Mouse (Mus musculus) heart, embryonic 12.5 days (tissue): ENCODE measurements around the gene Rprml. TPM values are rescaled to one million over a fixed set of nuclear protein-coding genes. Genes with fewer than 3 reads are reported as not detected.

ENCODE experiments used
- ATAC-seq: fragments of 200-750 bp; cut with Nextera tagmentation; 2 replicates; pipeline ENCODE4 v1.8.0; 2017; ENCODE audit warnings: moderate TSS enrichment, moderate library complexity; ENCODE audit not compliant: insufficient number of reproducible peaks, low FRiP score
- H3K27ac ChIP-seq: fragments of 300-500 bp; sonication (generic); 2 replicates; pipeline ENCODE4 v1.5.1; 2016; ENCODE audit warnings: mild to moderate bottlenecking, moderate library complexity; ENCODE audit not compliant: poor library complexity, severe bottlenecking
- H3K27me3 ChIP-seq: fragments of 300-500 bp; sonication (generic); replicated peaks from 2 replicates; pipeline ENCODE4 v1.6.1; 2016; ENCODE audit warnings: mild to moderate bottlenecking, moderate library complexity
- H3K36me3 ChIP-seq: fragments of 300-500 bp; sonication (generic); 2 replicates; pipeline ENCODE4 v1.6.1; 2016; ENCODE audit warnings: mild to moderate bottlenecking, moderate library complexity
- H3K4me1 ChIP-seq: fragments of 300-500 bp; sonication (generic); replicated peaks from 2 replicates; pipeline ENCODE4 v1.6.1; 2016; ENCODE audit warnings: mild to moderate bottlenecking
- H3K4me2 ChIP-seq: fragments of 300-500 bp; sonication (generic); 2 replicates; pipeline ENCODE4 v1.6.1; 2016; ENCODE audit warnings: mild to moderate bottlenecking, moderate library complexity
- H3K4me3 ChIP-seq: fragments of 300-500 bp; sonication (generic); 2 replicates; pipeline ENCODE4 v1.5.1; 2016; ENCODE audit warnings: mild to moderate bottlenecking
- H3K9ac ChIP-seq: fragments of 300-500 bp; sonication (generic); 2 replicates; pipeline ENCODE4 v1.6.1; 2016; ENCODE audit warnings: mild to moderate bottlenecking, moderate library complexity
- H3K9me3 ChIP-seq: fragments of 300-500 bp; sonication (generic); replicated peaks from 2 replicates; pipeline ENCODE4 v1.6.1; 2016; ENCODE audit warnings: mild to moderate bottlenecking, moderate library complexity
- WGBS: fragments of 180-500 bp; shearing (Covaris S2); methylation state at CpG from one replicate; pipeline ENCODE4 v1.1.7; 2016; 5-methylcytosine and 5-hydroxymethylcytosine counted together
- polyA plus RNA-seq: library from polyadenylated mRNA; unstranded; fragments of >200 nt; fragmentation: Nextera tagmentation; extraction: Ambion mirVana; gene quantifications from 2 replicates; pipeline ENCODE4 v1.2.1, GENCODE M21; 2016

Gene Rprml
- polyA plus RNA-seq, 1 experiment from 2014 or later, result 0.79 TPM

DNA sequence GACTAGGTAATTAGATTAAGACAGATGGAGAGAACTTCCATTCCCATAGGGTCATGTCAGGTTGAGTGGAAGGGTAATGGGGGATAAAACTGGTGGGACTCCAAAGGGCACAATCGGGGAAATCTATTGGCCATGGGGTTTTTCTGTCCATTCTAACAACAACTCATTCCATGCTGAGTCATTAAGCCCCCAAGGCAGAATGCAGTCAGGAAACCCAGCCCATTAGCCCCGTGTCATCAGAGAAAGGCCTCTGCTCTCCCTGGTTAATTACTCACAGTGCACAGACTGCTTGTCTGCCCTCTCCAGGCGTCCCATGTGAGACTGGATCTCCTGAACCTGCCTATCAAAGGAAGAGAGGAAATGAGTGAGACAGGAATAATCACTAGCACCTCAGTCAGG, 39.6 kb downstream of the Rprml start:
- H3K27ac ChIP-seq, result peak overlapping the region; percentile 87
- peaks cover 66% of the 10 kb centered on the region for H3K4me1 ChIP-seq
- H3K9me3 ChIP-seq, result no peaks in the 10 kb centered on the region
- H3K4me3 ChIP-seq, result no peak overlapping the region
- H3K9ac ChIP-seq, result no peak overlapping the region
- no peaks in the 10 kb centered on the region for H3K27me3 ChIP-seq
- no peak for ATAC-seq
- peaks cover 37% of the 10 kb centered on the region for H3K36me3 ChIP-seq
- H3K4me2 ChIP-seq, result no peak overlapping the region
- 21% methylated on average over 3 of the region's 3 CpGs for WGBS

DNA sequence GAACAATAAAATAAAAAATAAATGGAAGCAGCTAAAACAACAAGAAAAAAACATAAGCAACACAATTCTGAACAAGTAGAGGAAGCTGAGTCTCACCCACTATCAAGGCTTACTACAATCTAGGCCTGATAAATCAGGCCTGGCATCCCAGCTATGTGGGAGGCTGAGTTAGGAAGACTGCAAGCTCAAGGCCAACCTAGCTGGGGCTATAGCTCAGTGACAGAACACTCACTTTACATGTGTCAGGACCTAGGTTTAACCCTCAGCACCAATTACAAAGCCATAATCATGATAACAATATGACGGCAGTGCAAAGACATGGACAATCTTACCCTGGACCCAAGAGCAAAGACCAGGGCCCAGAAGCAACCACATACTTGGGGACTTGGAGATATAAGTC, 41.7 kb downstream of the Rprml start:
- no peak for ATAC-seq
- Histone ChIP-seq H3K4me1 (peaks cover 56% of the 10 kb centered on the region), H3K27me3 (no peaks in the 10 kb centered on the region), H3K27ac (no peak overlapping the region), H3K36me3 (peaks cover 24% of the 10 kb centered on the region), H3K9ac (no peak overlapping the region), H3K4me3 (no peak overlapping the region), H3K9me3 (no peaks in the 10 kb centered on the region), H3K4me2 (peak overlapping the region; percentile 13; the same call in 1 of the 2 replicates)
- WGBS, result 26% methylated on average over 1 of the region's 1 CpGs

DNA sequence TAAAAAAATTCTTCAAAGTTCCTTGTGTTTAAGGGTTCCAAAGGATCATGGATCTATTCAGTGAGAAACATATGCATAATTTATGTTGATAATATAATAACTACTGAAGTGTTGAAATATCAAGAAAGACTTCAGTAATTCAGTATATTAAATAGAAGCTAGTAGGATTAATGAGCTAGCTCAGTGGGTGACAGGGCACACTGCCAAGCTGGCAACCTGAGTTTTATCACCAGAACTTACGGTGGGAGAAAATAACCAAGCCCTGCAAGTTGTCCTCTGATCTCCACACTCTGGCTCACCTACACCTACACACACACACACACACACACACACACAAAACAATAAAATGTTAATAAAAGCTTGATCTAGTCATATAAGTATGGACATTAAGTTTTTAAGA, 43.9 kb downstream of the Rprml start:
- Histone ChIP-seq H3K27ac (no peak overlapping the region), H3K4me3 (no peak overlapping the region), H3K9me3 (no peaks in the 10 kb centered on the region), H3K4me1 (peaks cover 38% of the 10 kb centered on the region), H3K9ac (no peak overlapping the region), H3K4me2 (no peak overlapping the region), H3K36me3 (peaks cover 7% of the 10 kb centered on the region; the same call in 1 of the 2 replicates), H3K27me3 (no peaks in the 10 kb centered on the region)
- WGBS, result 55% methylated on average over 1 of the region's 1 CpGs
- no peak for ATAC-seq

DNA sequence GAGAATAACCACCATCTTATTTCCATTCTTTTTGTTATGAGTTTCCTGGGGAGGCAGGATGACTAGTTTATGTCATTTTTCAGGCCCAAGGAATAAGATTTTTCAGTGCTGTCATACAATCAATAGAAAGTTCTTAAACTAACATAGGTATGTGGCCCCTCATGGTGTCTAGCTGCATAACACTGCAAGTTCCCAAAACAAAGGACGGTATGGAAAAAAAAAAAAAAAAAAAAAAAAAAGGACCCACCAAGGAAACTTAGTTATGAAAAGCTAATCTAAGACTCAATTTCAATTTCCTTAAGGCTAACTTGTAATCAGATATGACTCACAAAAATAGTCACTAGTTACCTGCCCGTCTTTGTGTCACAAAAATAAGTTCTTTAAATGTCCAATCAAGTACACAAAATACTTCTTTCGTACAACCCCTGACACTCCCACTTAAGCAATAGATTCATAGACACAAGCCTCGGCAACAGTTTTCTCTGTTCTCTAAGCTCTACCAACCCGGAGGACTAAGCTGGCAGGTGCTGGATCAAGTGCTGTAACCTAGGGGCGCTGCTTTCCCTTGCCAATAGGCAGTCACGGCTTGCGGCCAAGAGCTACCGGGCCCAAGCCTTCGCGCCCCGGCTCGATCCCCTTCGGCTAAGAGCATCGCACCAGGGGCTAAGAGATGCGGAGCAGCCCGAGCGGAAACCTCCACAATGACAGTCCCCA, 47.6 kb downstream of the Rprml start:
- under 1% methylated on average over 17 of the region's 18 CpGs for WGBS
- Histone ChIP-seq H3K9ac (peak overlapping the region; percentile 97), H3K36me3 (peaks cover 7% of the 10 kb centered on the region; the same call in 1 of the 2 replicates), H3K27me3 (no peaks in the 10 kb centered on the region), H3K9me3 (no peaks in the 10 kb centered on the region), H3K4me1 (0 out of 2 replicates have a peak, but pooled peaks cover 6% of the 10 kb centered on the region), H3K4me3 (peak overlapping the region; percentile 100), H3K4me2 (peak overlapping the region; percentile 77), H3K27ac (peak overlapping the region; percentile 98)
- peak; percentile 29 for ATAC-seq

DNA sequence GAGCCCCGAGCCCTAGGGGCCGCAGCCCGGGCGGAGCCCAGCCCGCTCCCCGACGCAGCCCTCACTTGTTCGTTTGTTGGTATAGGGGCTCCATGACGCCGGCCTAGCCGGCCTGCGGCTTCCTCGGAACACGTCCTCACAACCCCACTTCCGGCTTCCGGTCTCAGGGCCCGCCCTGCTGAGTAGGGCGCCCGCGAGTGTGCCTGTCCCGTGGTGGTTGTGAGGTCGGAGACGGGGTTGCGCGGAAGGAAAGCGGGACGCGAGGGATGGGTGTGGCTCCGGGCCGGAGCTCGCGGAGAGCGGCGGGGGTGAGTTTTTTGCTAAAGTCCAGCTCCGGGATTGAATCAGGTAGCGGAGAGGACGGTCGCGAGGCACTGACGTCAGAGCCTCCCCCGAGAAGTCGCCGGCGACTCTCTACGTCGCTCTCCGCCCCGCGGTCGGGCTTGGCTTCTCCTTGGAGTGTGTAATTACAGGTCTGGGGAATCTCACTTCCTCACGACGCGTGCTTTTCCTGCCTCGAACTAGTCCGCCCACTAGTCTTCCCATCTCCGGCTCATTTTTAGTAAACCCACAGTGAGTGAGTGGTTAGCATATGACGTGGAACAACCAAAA, 48.3 kb downstream of the Rprml start, which contains the start of gene Gosr2:
Gene Gosr2 (minus strand): TSS at position 334 of the 612 bp plus-strand sequence.
- H3K9ac ChIP-seq, result peak within 1 kb of the TSS; percentile 97

DNA sequence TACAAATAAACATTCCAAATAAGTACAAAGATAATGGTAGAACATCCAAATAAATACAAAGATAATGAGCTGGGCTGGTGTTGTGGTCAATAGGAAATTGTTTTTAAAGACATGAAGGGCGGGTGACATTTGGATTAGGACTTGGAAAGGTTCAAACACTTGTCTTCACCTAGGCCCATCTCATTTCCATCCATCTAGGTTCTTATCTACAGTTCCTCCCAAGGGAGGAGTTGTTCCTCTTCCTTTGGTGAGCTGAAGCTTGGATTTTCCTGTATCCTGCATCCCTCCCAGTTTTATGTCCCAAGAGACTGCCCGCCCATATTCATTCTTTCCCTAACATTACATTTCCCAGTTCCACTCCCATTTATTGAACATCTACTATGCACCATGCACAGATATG, 48.9 kb downstream of the Rprml start:
- no peak for ATAC-seq
- Histone ChIP-seq H3K4me2 (peak overlapping the region; percentile 77), H3K27ac (peak overlapping the region; percentile 98), H3K4me1 (0 out of 2 replicates have a peak, but pooled peaks cover 6% of the 10 kb centered on the region), H3K9me3 (no peaks in the 10 kb centered on the region), H3K4me3 (peak overlapping the region; percentile 100), H3K9ac (0 out of 2 replicates have a peak overlapping the region, but pooled peaks have one; percentile 97), H3K27me3 (no peaks in the 10 kb centered on the region), H3K36me3 (peaks cover 12% of the 10 kb centered on the region; the same call in 1 of the 2 replicates)
- WGBS, result 54% methylated on average over 2 of the region's 2 CpGs

More for the DNA sequence above, 48.3 kb downstream of the Rprml start, which contains the start of gene Gosr2:
- WGBS, result under 1% methylated on average over 57 of the region's 57 CpGs
- no peaks in the 10 kb centered on the region for H3K27me3 ChIP-seq
- 0 out of 2 replicates have a peak, but pooled peaks cover 6% of the 10 kb centered on the region for H3K4me1 ChIP-seq
- peak; percentile 94 for ATAC-seq
- peak within 1 kb of the TSS; percentile 77 for H3K4me2 ChIP-seq
- H3K9me3 ChIP-seq, result no peaks in the 10 kb centered on the region
- H3K27ac ChIP-seq, result peak within 1 kb of the TSS; percentile 98
- peak within 1 kb of the TSS; percentile 100 for H3K4me3 ChIP-seq
- peaks cover 10% of the 10 kb centered on the region; the same call in 1 of the 2 replicates for H3K36me3 ChIP-seq

Other genes starting within 250 kb of the Rprml start
- 7.4 and 7.5 TPM in 2 replicates for gene Plekhm1, start 236.9 kb upstream of the Rprml start, polyA plus RNA-seq
- gene Lrrc37a, start 145.0 kb upstream of the Rprml start, polyA plus RNA-seq, result not detected in 2 replicates
- not detected in 2 replicates for gene Gm884, start 28.4 kb upstream of the Rprml start, polyA plus RNA-seq
- gene Lyzl6, start 10.7 kb upstream of the Rprml start, polyA plus RNA-seq, result not detected in 2 replicates
- gene Gosr2, start 48.3 kb downstream of the Rprml start, polyA plus RNA-seq, result 69.7 and 69.9 TPM in 2 replicates
- 2.5 and 3.4 TPM in 2 replicates for gene Wnt9b, start 100.3 kb downstream of the Rprml start, polyA plus RNA-seq
- 0.12 and 0.23 TPM in 2 replicates for gene Wnt3, start 124.6 kb downstream of the Rprml start, polyA plus RNA-seq